ENCODE assay signal across 36 mouse cellular contexts in the genomic region with DNA sequence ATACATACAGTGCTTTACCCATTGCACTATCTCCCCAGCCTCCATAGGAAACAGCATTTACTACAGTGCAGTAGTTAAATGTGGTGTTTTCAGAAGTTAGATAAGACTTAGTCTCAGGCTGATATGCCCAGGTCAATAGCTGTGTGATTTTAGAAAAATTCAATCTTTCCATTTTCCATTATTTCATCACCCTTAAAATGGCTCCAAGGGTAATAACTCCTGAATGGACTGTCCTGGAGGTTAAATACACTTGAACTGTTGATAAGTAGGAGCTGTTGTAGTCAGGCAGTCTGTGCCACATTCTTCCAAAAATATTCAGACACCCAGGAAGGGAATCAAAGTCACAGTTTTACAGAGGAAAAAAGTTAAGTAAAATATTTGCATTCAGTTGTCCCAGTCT. TPM values are rescaled to one million over a fixed set of nuclear protein-coding genes. Genes with fewer than 3 reads are reported as not detected.
"Had no signal": no experiment of that assay in that cellular context is flagged by ENCODE, and none has a peak within 500 bp of the region (broad histone marks: within the 10 kb centered on the region; RNA-seq: fewer than 3 reads in every experiment).

No protein-coding gene starts in this region.

- H3K4me3 ChIP-seq: heart, embryonic 10.5 days; heart, embryonic 12.5 days; heart, embryonic 13.5 days; heart, embryonic 15.5 days; hindbrain, embryonic 10.5 days; hindbrain, embryonic 12.5 days; hindbrain, embryonic 13.5 days; hindbrain, embryonic 15.5 days; intestine, embryonic 15.5 days; kidney, embryonic 15.5 days; layer of hippocampus, adult 2 months had no signal

- H3K36me3 ChIP-seq: heart, embryonic 10.5 days; heart, embryonic 12.5 days; heart, embryonic 13.5 days; heart, embryonic 15.5 days; hindbrain, embryonic 10.5 days; hindbrain, embryonic 12.5 days; hindbrain, embryonic 13.5 days; hindbrain, embryonic 15.5 days; intestine, embryonic 15.5 days; kidney, embryonic 15.5 days had no signal

- H3K4me1 ChIP-seq: hindbrain, embryonic 10.5 days; hindbrain, embryonic 12.5 days; intestine, embryonic 15.5 days had no signal

- H3K27me3 ChIP-seq: heart, embryonic 12.5 days; heart, embryonic 13.5 days; heart, embryonic 15.5 days; hindbrain, embryonic 12.5 days; hindbrain, embryonic 13.5 days; hindbrain, embryonic 15.5 days; intestine, embryonic 15.5 days; kidney, embryonic 15.5 days had no signal

- H3K9me3 ChIP-seq: heart, embryonic 10.5 days; heart, embryonic 12.5 days; heart, embryonic 15.5 days; hindbrain, embryonic 10.5 days; hindbrain, embryonic 12.5 days; hindbrain, embryonic 13.5 days; hindbrain, embryonic 15.5 days; intestine, embryonic 15.5 days; kidney, embryonic 15.5 days had no signal

- H3K4me2 ChIP-seq: heart, embryonic 11.5 days; heart, embryonic 12.5 days; heart, embryonic 13.5 days; heart, embryonic 15.5 days; hindbrain, embryonic 12.5 days; hindbrain, embryonic 13.5 days; hindbrain, embryonic 14.5 days; hindbrain, embryonic 15.5 days; intestine, embryonic 15.5 days; kidney, embryonic 15.5 days had no signal

- H3K27ac ChIP-seq: heart, embryonic 10.5 days; heart, embryonic 13.5 days; heart, embryonic 15.5 days; hindbrain, embryonic 10.5 days; hindbrain, embryonic 12.5 days; hindbrain, embryonic 13.5 days; hindbrain, embryonic 14.5 days; hindbrain, embryonic 15.5 days; hindbrain, postnatal 0 days; intestine, embryonic 15.5 days; kidney, embryonic 15.5 days; kidney, postnatal 0 days; layer of hippocampus, adult 2 months had no signal

- H3K9ac ChIP-seq: heart, embryonic 12.5 days; heart, embryonic 13.5 days; heart, embryonic 15.5 days; hindbrain, embryonic 12.5 days; hindbrain, embryonic 13.5 days; hindbrain, embryonic 14.5 days; hindbrain, embryonic 15.5 days; intestine, embryonic 15.5 days; kidney, embryonic 15.5 days had no signal

- DNase-seq: heart, postnatal 10 days; heart, postnatal 14 days; heart, postnatal 36 days; heart, postnatal 4 days; kidney, adult 11 months; kidney, adult 18-20 months; kidney, adult 2 months; kidney, adult 8-10 months; kidney, adult 9 months; kidney, postnatal 10 days; kidney, postnatal 14 days; kidney, postnatal 25 days; kidney, postnatal 36 days; kidney, postnatal 4 days; layer of hippocampus, adult 9-11 months; layer of hippocampus, postnatal 36 days had no signal

- ATAC-seq: hindbrain, embryonic 16.5 days; hindbrain, postnatal 0 days; inflammation-experienced regulatory T-cells, adult 6 months; intestine, embryonic 15.5 days; intestine, embryonic 16.5 days; intestine, postnatal 0 days had no signal

RNA-seq across cellular contexts. Expression of a gene that starts 25.2 kb away (rescaled TPM):
- total RNA-seq: hematopoietic stem cell, adult 5-6 weeks had no signal
- polyA plus RNA-seq: inflammation-experienced regulatory T-cells, adult 6 months had no signal
